Mouse (Mus musculus): Measurements from ENCODE around the gene Hgd.

DNA sequence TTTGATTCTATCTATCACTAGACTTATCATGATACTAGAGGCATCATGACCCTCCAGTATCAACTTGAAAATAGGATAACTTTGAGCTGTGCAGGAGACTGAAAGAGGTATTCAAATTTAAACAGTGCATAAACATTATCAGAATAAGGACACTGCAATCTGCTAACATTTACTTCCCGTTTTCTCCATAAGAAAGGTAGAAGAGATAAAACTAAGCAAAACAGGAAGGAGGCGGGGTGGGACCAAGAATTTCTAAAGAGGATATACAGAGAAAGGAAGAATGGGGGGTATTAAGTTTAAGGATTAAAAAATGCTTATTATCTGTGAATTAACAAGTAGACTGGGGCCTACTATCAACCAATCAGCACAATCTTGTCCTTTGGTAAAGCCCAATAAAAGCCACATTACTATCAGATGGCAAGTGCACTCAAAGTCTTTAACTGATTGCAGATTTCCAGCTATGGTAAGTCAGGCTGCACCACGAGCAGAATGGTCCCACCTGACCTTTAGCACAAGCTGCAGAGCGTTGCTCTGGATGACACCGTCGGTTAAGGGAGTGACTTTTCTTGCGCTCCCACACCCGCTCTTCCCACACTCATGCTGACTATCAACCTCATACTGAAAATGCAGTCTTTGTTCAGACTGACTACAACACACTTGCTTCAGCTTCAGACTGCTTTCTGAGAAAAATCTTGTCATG lies 46.4 kb upstream of the Hgd start:
- TF ChIP-seq TCF12 (IDR thresholded peaks at IDR 0.05; ENCODE audit: insufficient read depth, poor library complexity, severe bottlenecking) (no peak), POLR2A (IDR thresholded peaks at IDR 0.05; ENCODE audit: insufficient read length, low read depth) (no peak), POLR2AphosphoS2 (IDR thresholded peaks at IDR 0.05; ENCODE audit: insufficient read length, low read depth) (no peak), MYOG (IDR thresholded peaks at IDR 0.05; ENCODE audit: control insufficient read depth in 1 of 3, insufficient read depth in 1 of 3, insufficient read length in 2 of 3, low read depth in 2 of 3) (no peak)

All from myocyte (in vitro differentiated cells).